Mouse (Mus musculus): ENCODE results near the gene Etfa. TPM values are rescaled to one million over a fixed set of nuclear protein-coding genes. Genes with fewer than 3 reads are reported as not detected.

The Etfa gene
- polyA plus RNA-seq, 2 experiments from 2014 or later = 148 to 164 TPM

DNA sequence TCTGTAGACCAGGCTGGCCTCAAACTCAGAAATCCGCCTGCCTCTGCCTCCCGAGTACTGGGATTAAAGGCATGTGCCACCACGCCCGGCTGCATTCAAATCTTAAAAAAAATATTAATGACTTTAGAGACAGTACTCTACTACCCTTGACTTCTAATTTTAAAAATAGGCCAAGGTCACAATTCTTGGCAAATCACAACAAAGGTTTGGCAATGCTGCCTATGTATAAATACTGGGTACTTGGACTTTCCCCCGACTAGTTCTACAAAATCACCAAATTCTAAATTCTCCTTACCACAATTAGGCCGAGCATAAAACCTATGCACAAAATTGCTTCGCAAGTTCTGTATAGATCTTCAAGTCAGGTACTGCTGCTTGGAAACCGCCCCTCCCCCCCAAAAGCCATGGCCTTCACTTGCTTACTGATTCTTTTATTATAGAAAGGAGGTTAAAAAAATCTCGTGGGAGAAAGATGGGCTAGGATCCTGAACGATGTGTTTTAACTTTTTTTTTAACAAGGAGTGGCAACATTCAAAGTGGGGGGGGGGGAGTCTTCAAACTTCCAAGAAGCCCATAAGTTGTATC is 1.3 kb downstream of the Etfa start:
- no peak for ATAC-seq

DNA sequence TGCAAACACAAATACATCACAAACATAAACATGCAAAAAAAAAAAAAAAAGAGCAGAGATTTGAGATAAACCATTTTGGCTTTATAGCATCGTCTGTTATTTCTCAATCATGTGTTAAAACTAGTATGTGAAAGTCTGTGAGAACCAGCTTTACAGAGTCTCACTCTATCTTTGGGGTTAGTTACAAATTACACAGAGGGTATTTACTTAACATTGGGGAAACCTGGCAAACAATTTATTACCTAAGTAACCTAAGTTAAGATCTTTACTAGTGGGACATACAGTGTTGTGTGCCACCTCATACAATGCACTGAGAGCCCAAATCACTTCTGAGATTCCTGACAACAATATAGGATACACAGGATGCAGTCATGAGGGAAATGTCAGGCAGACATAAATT is 2.3 kb downstream of the Etfa start:
- ATAC-seq = no peak

DNA sequence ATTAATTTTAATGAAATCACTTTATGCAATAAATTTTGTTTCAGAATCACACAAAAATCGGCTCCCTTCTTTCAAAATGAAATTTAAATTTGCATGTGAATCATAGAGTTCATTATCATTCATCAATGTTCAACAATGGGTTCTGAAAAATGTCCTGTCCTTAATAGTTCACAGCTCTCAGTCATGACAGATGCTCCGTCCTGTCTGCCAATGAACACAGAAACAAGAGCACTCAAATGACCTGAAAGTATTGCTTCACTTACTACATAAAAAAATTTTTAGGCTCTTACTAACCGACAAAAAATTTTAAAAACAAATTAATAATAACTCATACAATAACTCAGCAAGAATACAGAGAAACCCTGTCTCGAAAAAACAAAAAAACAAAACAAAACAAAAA is 3.3 kb downstream of the Etfa start:
- no peak for ATAC-seq

DNA sequence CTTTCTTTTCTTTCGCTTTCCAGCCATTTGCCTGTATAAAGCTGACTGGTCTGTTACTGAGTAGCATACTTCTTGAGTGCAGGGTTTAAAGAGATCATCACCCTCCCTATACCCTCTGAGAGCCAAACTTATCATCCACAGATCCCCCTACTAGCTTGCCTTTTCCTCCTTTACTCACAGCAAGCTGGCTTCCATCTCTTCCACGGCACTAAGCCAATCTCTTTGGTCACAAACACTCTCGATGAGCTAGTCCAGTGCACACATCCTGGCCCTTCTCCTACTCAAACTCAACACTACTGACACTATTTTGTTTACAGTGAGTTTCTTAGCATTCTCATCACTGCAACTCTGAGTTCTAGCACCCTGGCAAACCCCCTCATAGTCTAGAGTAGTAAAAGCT is 4.1 kb downstream of the Etfa start:
- no peak for ATAC-seq

DNA sequence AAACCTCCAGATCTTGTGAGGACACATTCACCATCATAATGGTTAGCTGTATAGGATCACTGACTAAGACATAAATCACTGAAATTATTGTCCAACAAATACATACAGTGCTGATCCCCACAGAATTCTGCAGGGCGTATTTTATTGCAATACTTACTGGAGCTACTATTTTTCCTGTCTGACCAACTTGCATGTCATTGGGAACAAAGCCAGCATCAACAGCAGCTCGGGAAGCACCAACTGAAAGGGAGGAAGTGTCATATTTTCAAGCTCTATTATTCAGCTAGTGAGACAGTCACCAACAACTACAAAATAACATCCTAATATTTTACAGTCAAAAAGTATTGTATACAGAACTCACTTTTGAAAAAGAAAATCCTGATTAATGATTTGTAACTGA is 29.9 kb downstream of the Etfa start:
- no peak for ATAC-seq

DNA sequence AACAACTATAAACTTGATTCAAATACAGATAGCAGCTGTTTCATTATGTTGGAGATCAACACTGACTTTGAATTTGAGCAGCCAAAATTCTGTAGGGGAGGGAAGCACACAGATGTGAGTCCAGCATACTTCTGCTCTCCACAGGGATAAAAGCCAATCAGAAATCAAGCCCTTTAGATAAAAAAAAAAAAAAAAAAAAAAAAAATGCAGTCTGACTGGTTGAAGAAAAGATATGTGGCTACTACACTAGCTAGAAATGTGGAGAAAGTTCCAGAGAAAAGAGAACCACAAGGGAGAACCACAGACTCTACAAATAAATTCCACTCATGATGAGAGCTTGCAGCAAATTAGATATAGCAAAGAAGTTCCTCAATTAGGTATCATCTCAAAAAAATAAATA is 33.3 kb downstream of the Etfa start:
- ATAC-seq = no peak

DNA sequence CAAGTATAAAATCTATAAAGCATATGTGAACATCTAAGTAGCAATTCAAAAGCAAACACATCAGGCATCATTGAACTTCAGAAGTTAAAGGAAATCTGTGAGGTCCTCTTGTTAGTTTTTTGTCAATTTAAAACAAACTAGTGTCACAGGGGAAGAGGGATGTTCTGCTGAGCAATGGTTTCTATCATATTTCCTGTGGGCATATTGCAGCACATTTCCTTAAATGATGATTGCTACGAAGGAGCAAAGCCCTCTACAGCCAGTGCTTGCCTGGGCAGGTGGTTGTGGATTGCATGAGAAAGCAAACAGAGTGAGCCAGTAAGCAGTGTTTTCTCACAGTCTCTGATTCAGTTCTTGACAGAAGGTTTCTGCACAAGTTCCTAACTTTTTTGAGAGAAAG is 36.0 kb downstream of the Etfa start:
- no peak for ATAC-seq

DNA sequence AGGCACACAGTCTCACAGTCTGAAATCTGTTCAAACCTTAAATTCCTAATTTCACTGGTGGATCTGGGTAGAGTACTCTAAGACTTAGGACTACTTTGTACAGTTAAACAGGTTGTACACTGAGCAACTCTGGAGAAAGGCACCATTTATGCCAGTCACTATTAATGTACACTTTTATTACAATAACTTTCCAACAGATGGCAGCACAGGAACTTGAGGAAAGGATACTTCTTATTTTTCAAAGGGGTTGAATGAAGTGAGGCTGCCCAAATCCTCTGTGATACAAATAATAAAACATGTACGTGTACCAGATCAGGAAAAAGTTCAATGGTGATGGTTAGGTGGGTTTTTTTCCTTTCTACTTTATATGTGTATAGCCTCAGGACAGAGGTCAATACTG is 43.6 kb downstream of the Etfa start:
- no peak for ATAC-seq

DNA sequence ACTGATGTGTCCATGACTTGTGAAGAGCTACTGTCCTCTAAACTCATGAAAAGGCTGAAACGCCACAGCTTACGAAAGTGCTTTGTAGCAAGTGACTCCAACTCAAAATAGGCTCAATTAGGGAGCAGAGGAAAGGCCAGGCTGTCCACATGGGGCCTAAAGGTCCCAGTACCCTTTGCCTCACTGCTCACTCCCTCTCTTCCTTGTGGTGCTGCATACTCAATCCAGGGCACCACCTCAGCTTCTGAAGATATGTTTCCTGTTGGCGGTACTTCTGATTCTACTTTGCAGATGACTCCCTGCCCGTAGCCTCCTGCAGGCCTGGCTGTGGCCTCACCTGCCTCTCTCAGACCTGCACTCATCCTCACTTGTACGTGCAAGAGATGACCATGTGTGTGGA is 58.7 kb downstream of the Etfa start:
- ATAC-seq = no peak

DNA sequence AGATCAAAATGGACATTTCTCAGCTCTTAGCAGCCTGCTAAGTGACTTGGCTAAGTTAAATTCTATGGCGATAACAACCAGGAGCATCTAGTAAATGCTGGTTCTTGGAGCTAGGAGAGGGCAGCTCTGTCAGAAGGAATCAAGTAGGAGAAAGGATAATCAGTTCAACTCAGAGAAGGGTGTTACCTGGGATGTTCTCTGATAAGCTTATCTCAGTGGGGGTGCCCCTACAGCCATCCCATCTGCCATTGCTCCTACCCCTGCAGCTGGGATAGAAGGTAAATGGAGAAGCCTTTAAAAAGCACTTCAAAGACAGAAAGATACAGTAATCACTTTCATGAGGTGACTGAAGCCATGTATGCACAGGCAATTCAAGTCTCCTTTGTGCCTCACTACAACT is 59.1 kb downstream of the Etfa start:
- no peak for ATAC-seq

DNA sequence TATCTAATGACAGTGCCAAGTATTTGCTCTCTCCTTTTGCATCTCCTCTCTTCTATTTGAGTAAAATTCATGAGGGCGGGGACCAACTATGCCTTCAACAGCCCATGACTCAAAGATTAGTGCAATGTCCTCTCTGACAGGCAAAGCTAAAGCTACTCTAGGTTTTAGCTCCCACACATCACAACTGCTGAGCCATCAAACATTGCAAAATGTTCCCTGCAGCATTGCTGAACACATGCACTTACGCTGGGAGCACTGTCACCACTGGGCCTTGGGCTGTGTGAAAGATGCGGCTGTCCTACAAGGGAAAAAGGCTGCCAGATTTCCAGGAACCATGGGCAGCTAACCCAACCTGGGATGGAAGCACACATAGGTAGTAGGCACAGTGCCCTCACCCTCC is 60.6 kb downstream of the Etfa start:
- ATAC-seq = no peak

DNA sequence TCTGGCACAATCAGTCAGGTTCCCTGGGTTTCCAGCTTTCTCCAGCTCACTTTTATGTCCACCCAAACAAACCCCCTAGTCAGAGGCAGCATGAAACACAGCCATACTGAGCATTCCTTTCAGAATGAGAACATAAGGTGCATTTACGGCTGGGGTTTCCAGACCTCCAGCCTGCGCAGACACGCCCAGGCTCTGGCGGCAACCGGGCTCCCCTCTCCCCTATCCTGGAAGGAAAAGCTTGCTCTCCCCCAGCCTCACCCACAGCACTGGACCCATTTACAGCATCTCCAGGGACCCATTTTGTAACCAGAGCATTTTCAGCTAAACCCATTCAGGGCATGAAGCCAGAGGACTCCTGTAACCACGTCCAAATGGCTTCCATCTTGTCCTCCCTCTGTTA is 62.0 kb downstream of the Etfa start:
- ATAC-seq = no peak

DNA sequence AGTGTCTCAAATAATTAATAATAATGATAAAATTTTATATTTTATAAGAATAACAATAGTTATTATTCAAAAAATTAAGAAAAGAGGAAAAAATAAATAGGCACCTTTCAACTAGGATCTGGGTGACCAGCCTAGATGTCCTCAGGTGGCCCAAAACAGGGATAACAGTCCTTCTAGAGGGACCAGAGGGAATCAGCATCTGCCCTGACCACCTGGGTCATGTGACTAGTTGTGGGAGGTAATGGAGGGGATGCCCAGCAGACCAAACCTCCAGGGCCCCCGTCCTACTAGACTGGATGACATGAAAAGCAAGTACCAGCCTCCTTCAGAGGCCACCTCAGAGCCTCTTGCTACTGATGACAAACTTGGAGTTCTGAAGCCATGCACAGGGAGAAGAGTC is 62.9 kb downstream of the Etfa start:
- no peak for ATAC-seq

DNA sequence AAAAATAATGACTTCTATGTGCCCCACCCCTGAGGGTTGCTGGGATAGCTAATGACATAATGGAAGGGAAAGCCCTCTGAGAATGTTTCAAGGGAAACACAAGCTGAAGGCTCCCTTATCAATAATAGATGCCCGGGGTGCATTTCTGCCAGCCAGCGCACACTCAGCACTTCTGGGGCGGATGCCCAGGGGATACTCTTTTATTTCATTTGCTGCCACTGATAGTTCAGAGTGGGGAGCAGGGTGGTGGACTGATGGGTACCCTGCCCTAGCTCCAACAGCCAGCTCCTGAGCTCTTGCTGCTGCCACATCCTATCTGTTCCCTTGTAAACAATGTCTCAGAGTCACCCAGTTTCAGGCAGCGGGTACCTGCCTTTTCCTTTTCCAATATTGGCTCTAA is 64.5 kb downstream of the Etfa start:
- no peak for ATAC-seq

DNA sequence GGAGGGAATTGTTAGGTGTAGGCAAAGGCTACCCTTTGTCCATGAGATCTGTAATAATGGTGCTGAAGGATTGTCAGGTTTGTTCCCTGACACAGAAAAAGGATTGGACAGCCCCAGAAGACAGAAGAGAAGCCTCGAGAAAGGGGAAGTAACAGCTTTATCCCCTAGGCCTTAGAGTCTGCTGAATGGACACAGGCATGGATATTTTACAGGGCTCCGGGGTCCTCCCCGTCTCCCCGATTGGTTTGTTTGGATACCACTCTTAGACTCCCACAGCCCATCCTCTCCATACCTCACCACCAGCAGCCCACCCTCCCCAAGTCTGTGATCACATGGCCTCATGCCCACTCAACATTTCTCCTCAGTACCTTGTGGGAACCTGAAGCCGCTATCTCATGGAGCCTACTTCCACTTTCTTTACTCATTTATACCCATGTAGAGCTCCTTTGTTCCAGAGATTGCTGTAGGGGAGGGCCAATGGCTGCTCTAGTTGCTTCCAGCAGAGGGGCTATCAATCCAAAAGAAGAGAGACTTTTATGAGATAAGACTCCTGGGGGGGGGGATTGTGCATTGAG is 72.8 kb downstream of the Etfa start:
- no peak for ATAC-seq

DNA sequence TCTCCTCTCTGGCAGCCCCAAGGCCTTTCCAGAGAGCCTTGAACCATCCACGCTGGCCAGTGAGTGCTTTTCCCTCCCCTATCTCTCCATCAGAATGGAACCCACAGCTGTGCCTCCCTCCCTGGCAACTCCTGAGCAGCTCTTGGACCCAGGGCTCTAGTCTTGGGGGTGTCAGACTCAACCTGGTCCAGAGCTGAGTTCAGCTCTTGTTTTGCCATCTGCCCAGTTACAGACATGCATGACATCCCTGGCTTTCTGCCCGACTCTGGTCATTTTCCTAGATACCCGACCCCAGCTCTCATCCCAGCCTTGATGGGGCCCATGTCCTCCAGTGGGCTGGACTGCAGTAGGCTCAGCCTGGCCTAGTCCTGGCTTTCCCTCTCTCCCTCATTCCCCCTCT is 73.6 kb downstream of the Etfa start:
- ATAC-seq = no peak

DNA sequence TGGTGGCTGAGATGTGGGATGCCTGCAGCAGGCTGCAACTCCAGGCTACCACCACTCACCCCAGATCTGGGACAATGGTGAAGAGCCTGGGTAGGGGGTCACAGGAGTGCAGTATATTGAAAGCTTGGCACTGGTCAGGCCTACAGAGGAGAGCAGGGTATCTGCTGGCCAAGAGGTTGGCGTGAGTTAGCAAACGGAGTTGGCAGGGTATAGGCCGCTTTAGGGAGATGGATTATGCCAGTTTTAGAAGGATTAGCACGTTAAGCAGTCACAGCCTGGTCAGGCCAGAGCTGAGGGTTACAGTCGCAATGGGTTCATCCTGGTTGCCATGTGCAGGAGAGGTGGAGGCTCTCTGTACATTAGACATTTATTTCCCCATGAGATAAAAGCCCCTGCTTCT is 78.2 kb downstream of the Etfa start:
- ATAC-seq = no peak

DNA sequence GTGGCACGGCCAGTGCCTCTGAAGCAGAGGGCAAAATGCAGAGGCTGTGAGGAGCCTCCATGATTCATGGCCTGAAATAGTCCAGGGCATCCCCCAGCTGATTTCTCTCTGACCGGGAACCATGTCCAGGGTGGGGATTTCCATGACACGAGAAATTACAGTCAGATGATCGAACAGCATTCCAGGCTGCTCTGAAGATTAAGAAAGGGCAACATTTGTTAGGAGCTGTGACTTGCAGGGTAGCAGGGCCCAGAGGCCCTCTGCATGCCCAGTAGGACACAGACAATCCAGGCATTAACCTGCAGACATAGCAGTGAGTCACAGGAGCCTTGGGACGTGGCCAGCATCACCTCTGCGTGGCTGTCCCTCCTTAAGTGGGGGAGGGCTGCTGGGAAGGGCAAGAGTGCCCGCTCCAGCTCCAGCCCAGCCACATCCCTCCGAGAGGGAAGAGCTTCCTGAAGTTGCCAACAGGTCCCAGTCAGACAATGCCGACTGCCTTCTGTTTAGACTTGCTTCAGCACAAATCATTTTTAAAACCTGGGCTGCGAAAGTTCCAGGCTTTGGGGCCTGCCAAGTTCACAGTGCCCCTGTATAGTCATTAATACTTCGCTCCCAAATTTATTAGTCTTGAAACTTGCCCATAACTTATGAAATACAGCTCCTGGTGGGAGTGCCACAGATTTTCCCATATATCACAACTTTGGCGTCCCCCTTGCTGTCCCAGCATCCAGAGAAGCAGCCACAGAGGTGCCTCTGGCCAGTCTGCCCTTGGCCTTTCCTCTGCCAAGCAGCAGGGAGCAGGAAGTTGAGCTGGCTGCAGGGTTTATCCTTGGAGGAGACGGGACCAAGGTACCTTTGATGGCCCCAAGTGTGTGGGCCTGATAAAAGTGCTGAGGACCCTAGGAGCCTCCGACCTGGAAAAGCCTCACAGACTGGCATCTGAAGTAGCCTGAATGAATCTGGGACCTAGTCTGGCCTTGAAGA is 79.4 kb downstream of the Etfa start:
- ATAC-seq = no peak

DNA sequence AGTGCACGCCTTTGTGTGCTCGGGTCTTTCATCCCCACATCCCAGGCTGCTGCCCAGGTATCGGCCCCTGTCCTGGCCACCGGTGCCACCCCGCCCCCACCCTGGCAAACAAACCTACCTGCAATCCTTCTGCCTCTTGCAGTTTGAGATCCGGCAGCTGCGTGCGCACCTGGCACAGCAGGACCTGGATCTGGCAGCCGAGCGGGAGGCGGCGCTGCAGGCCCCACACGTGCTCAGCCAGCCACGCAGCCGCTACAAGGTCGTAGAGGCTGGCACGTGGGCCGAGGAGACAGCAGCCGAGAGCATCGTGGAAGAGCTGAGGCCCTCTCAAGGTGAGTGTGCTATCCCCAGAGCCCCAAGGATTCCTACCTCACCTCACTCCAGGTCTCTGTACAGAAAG is 81.9 kb downstream of the Etfa start:
- ATAC-seq = no peak

DNA sequence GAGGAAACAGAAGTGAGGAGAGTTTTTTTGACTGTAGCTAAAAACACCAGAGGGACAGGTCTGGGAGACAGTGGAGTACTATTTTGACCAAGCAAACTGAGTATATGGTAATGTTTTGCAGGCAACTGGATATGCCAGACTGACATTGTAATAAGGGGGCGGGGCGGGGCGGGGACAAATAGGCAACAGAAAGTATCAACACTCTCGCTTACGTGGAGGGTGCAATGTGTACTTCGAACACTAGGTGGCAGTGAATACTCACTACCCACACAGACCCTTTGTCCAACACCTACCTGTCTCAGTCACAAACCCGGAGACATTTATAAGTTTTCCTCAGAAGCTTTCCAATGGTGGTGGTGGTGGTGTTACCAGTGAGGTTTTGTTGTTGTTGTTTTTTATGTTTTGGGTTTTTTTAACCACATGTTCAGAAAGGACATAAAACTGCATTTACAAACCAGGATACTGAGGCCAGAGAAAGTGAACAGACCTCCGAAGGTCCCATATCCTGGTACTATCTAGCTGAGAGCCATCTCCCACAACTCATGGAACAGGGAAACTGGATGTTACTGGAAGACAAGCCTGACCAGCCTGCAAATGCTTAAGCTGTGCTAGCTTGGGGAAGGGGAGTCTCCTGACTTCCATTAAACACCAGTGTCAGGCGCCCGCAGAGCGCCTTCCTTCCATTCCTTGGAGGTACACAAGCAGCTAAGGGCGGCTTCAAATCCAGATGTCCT is 82.6 kb downstream of the Etfa start:
- no peak for ATAC-seq

DNA sequence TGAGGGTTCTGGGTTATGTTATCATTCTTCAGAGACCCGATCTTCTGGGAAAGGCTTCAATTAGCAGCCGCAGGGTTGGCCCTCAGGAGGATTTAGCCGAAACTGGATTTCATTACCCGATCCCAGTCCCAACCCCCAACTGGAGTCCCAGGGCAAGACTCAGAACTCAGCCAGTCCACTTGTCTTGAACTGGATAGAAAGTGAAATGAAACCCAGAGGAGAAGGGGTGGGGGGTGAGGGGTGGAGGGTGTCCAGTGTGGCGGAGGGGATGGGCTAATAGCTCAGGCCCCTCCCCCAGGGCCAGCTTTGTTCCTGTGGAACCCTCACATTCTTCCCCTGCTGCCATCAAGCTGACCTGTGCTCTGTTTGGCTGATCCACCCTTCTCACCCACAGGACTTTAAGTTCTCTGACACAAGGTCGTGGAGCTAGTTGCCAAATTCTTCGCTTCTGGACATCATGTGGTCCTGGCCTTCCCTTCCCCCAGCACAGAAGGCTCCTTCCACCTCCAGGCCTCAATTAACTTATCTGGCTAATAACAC is 86.7 kb downstream of the Etfa start:
- ATAC-seq = no peak

DNA sequence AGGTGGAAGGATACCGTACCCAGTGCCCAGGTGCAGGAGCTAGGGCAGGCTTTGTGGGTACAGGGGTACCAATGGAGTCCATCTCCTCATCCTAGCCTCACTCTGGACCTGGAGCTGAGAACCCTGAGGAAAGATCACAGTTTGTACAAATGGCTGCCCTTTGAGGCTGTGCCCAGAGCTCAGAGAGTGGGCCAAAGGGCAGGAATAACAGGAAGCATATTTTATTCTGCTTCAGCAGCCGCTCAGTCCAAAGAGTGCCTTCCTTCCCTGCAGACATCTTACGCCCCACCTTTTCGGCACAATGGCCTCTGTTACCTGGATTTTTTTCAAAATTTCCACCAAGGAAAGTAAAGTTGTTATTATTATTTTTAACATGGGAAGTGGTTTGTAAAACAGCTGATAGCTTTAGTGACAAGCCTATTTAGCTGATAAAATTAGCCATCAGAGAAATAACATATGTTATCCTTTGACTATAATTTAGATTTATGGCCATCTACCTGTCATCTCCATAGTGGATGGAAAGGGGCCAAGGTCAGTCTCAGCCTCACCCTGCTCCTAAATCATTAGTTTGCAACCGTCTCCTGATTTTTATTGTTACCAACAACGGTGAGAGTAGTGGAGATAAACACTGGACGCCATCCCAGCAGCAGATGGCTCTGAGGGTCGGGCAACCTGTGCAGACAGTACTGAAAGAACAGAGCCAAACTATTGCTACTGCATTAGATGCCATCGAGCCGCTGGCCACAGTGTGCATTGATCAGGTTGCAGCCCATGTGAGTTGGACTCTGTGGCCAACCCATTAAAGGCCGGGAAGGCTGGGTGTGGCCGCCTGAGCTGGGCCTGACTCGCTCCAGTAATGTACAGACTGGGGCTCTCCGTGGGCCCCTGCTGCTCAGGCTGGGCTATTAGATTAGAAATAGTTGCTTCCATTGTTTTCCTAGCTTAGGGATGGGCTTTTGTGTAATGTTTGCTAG is 88.3 kb downstream of the Etfa start:
- ATAC-seq = no peak

Measured in activated CD4-positive, CD25-positive, alpha-beta regulatory T cell, adult 4 months (primary cell).